Mouse (Mus musculus) midbrain, embryonic 10.5 days (tissue): ENCODE data around the gene Csmd2. TPM values are rescaled to one million over a fixed set of nuclear protein-coding genes. Genes with fewer than 3 reads are reported as not detected.

Experiments
- DNase-seq: peaks from one replicate; pipeline ENCODE4 v3.0.0-alpha.2; 2017; ENCODE audit warnings: low spot score
- H3K27ac ChIP-seq: fragments of 300-500 bp; sonication (generic); replicated peaks from 2 replicates; pipeline ENCODE4 v1.5.1; 2016; ENCODE audit warnings: mild to moderate bottlenecking
- H3K27me3 ChIP-seq: fragments of 300-500 bp; sonication (generic); 2 replicates; pipeline ENCODE4 v1.6.1; 2016; ENCODE audit warnings: low read depth, mild to moderate bottlenecking; ENCODE audit not compliant: poor library complexity, severe bottlenecking
- H3K36me3 ChIP-seq: fragments of 300-500 bp; sonication (generic); 2 replicates; pipeline ENCODE4 v1.6.1; 2016; ENCODE audit warnings: mild to moderate bottlenecking, moderate library complexity
- H3K4me1 ChIP-seq: fragments of 300-500 bp; sonication (generic); 2 replicates; pipeline ENCODE4 v1.6.1; 2016
- H3K4me3 ChIP-seq: fragments of 300-500 bp; sonication (generic); 2 replicates; pipeline ENCODE4 v1.5.1; 2016; ENCODE audit warnings: mild to moderate bottlenecking, moderate library complexity
- H3K9me3 ChIP-seq: fragments of 300-500 bp; sonication (generic); replicated peaks from 2 replicates; pipeline ENCODE4 v1.6.1; 2016; ENCODE audit warnings: mild to moderate bottlenecking
- WGBS: fragments of 180-500 bp; shearing (Covaris S2); methylation state at CpG from one replicate; pipeline ENCODE4 v1.1.7; 2016; 5-methylcytosine and 5-hydroxymethylcytosine counted together
- polyA plus RNA-seq: library from polyadenylated mRNA; unstranded; fragments of >200 nt; fragmentation: Nextera tagmentation; extraction: Ambion mirVana; gene quantifications from 2 replicates; pipeline ENCODE4 v1.2.1, GENCODE M21; 2016

Gene Csmd2
- polyA plus RNA-seq, 1 experiment from 2014 or later: 1.00 TPM

GRCm38 (mm10) chr4:128396616-128397015 is 409.0 kb downstream of the Csmd2 start:
- no peak for DNase-seq
- H3K36me3 ChIP-seq: no peaks in the 10 kb centered on the region
- H3K27ac ChIP-seq: no peak overlapping the region
- WGBS: 97% methylated on average over 5 of the region's 5 CpGs
- no peaks in the 10 kb centered on the region for H3K9me3 ChIP-seq
- peaks cover 41% of the 10 kb centered on the region for H3K4me1 ChIP-seq
- no peak overlapping the region for H3K4me3 ChIP-seq
- H3K27me3 ChIP-seq: 0 out of 2 replicates have a peak, but pooled peaks cover 13% of the 10 kb centered on the region

DNA sequence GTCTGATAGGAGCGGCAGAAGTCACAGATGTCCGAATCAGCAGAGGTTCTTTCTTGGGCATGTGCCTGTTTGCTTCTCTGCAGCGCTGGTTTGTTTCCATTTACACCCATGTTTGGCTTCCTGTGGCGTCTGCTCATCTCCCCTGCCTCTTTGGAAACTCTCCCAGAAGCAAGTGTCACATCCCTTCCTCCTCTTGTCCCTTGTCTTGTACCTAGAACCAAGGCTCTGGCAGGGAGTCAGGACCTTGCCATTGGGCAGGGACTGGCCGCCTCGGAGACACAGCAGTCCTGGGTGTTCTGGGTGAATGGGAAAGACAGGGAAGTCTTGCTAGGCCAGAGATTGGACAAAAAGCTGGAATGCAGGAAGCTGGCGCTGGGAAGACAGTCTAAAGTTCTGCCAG is 410.1 kb downstream of the Csmd2 start:
- Histone ChIP-seq H3K4me1 (peaks cover 29% of the 10 kb centered on the region), H3K4me3 (no peak overlapping the region), H3K27me3 (0 out of 2 replicates have a peak, but pooled peaks cover 13% of the 10 kb centered on the region), H3K36me3 (no peaks in the 10 kb centered on the region), H3K9me3 (no peaks in the 10 kb centered on the region), H3K27ac (peak overlapping the region; percentile 46; the same call in 1 of the 2 replicates)
- no peak for DNase-seq
- 84% methylated on average over 7 of the region's 7 CpGs for WGBS

DNA sequence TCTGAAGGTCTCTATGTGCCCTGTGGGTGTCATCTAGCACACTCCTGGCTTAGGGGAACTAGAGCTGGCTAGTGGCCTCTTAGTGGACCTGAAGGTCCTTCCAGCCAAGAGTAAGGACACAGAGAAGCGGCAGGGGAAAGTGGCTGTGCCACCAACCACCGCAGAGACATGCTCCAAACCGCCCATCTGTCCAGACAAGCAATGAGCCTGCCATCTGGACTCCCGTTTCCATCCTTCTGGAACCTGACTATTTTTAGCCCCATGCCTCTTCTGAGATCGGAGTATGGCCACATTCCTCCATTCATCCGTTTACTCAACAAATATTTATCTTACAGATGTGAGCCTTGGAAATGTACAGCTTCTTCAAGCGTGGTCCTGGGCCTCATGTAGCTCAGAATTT is 411.3 kb downstream of the Csmd2 start:
- Histone ChIP-seq H3K9me3 (no peaks in the 10 kb centered on the region), H3K36me3 (no peaks in the 10 kb centered on the region), H3K4me3 (no peak overlapping the region), H3K27me3 (0 out of 2 replicates have a peak, but pooled peaks cover 6% of the 10 kb centered on the region), H3K27ac (no peak overlapping the region), H3K4me1 (peaks cover 22% of the 10 kb centered on the region)
- 80% methylated on average over 7 of the region's 7 CpGs for WGBS
- DNase-seq: no peak

GRCm38 (mm10) chr4:128400016-128400415 is 412.4 kb downstream of the Csmd2 start:
- H3K36me3 ChIP-seq: no peaks in the 10 kb centered on the region
- 84% methylated on average over 6 of the region's 6 CpGs for WGBS

DNA sequence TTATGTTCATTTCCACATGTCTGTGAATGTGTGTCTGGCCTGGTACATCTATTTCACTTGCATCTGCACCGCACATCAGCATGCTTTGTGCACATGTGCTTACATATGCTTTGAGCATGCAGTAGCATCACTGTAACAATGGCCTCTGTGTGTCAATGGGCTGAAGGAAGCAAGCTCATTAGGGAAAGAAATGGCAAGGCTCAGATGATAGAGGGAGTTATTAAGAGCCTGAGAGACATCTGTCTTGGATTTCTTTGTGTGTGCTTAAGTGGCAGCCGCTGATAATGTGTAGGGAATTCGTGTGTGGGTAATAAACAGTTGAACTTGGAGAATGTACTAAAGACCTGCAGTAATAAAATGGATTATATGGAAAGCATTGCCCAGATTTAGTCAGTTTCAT is 413.9 kb downstream of the Csmd2 start:
- H3K9me3 ChIP-seq: no peaks in the 10 kb centered on the region; the same call in 1 of the 2 replicates
- WGBS: 89% methylated on average over 3 of the region's 3 CpGs
- DNase-seq: no peak
- no peaks in the 10 kb centered on the region for H3K36me3 ChIP-seq
- peaks cover 22% of the 10 kb centered on the region for H3K4me1 ChIP-seq
- H3K4me3 ChIP-seq: no peak overlapping the region
- no peaks in the 10 kb centered on the region for H3K27me3 ChIP-seq
- H3K27ac ChIP-seq: no peak overlapping the region

More at GRCm38 (mm10) chr4:128400016-128400415, 412.4 kb downstream of the Csmd2 start:
- H3K4me3 ChIP-seq: no peak overlapping the region
- H3K27ac ChIP-seq: no peak overlapping the region
- no peaks in the 10 kb centered on the region for H3K9me3 ChIP-seq
- H3K4me1 ChIP-seq: peaks cover 22% of the 10 kb centered on the region
- no peaks in the 10 kb centered on the region for H3K27me3 ChIP-seq
- no peak for DNase-seq

DNA sequence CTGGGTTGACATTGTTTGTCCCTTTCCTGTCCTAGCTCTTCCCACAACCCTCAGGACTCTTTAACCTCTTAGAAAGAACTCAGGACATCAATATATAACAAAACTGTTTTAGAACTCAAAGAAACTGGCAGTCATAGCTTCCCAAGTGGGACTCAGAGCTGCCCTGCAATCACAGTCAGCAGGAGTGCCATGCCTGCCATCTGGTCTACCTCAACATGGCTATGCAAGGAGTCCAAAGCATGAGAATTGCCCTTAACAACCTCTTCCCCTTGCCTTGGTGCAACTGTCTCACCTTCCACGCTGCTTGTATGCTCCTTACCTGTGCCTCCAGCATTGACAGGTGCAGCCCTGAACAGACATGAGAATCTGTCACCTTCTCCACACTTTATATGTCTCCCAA is 415.0 kb downstream of the Csmd2 start:
- Histone ChIP-seq H3K4me1 (peaks cover 12% of the 10 kb centered on the region), H3K36me3 (no peaks in the 10 kb centered on the region), H3K27me3 (no peaks in the 10 kb centered on the region), H3K9me3 (no peaks in the 10 kb centered on the region; the same call in 1 of the 2 replicates), H3K4me3 (no peak overlapping the region), H3K27ac (no peak overlapping the region)
- 86% methylated on average over 1 of the region's 1 CpGs for WGBS
- DNase-seq: no peak

GRCm38 (mm10) chr4:128405576-128405975 is 417.9 kb downstream of the Csmd2 start:
- H3K4me3 ChIP-seq: no peak overlapping the region
- no peak for DNase-seq
- H3K36me3 ChIP-seq: no peaks in the 10 kb centered on the region
- WGBS: 90% methylated on average over 3 of the region's 3 CpGs
- no peaks in the 10 kb centered on the region for H3K4me1 ChIP-seq
- H3K9me3 ChIP-seq: no peaks in the 10 kb centered on the region; the same call in 1 of the 2 replicates
- H3K27ac ChIP-seq: no peak overlapping the region
- H3K27me3 ChIP-seq: no peaks in the 10 kb centered on the region

DNA sequence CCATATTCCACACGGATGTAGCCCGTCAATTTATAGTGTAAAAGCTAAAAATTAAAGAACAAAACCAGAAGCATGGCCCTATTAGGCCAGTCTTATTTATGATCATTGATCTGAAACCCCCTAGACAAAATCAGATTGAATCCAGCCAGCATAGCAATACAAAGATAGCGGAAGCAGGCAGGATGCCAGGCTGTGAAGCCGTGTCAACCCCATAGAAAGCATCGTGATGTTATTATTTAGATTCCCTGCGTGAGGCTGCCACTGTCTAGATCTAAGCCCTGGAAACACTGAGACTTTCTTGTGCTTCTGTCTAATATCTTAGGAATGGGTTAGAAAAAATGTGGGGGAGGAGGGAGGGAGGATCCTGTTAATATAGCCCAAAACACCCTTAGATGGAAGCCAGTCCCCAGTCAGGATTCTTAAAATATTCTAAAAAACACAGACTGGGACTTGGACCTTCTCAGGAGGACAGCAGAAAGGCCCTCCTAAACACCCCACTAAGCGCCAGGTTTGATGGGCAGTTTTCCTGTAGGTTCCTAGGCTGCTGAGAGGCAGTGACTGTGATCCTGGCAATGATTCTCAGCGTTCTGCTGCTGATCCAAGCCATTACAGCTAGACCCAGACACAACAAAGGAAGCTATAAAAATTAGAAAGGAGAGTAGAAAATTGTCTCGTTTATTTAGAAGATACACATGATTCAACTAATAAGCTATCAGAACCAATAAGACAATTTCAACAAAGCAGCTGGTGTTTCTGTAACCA is 419.6 kb downstream of the Csmd2 start:
- H3K9me3 ChIP-seq: no peaks in the 10 kb centered on the region; the same call in 1 of the 2 replicates
- H3K36me3 ChIP-seq: no peaks in the 10 kb centered on the region
- WGBS: 89% methylated on average over 9 of the region's 9 CpGs
- H3K4me3 ChIP-seq: no peak overlapping the region
- H3K27ac ChIP-seq: no peak overlapping the region
- no peaks in the 10 kb centered on the region for H3K27me3 ChIP-seq
- DNase-seq: no peak
- H3K4me1 ChIP-seq: no peaks in the 10 kb centered on the region

- no peak overlapping the region for H3K27ac ChIP-seq
- 86% methylated on average over 7 of the region's 7 CpGs for WGBS
These were observed 424.4 kb downstream of the Csmd2 start for GRCm38 (mm10) chr4:128411941-128412630.

GRCm38 (mm10) chr4:128414741-128415140 is 427.1 kb downstream of the Csmd2 start:
- DNase-seq: no peak
- H3K9me3 ChIP-seq: no peaks in the 10 kb centered on the region
- no peaks in the 10 kb centered on the region for H3K36me3 ChIP-seq
- H3K4me3 ChIP-seq: no peak overlapping the region
- 88% methylated on average over 2 of the region's 2 CpGs for WGBS
- H3K4me1 ChIP-seq: peaks cover 11% of the 10 kb centered on the region
- no peak overlapping the region for H3K27ac ChIP-seq
- H3K27me3 ChIP-seq: no peaks in the 10 kb centered on the region

More at GRCm38 (mm10) chr4:128411941-128412630, 424.4 kb downstream of the Csmd2 start:
- H3K4me3 ChIP-seq: no peak overlapping the region
- no peaks in the 10 kb centered on the region for H3K27me3 ChIP-seq
- no peaks in the 10 kb centered on the region for H3K9me3 ChIP-seq
- H3K36me3 ChIP-seq: no peaks in the 10 kb centered on the region
- no peak for DNase-seq
- peaks cover 11% of the 10 kb centered on the region for H3K4me1 ChIP-seq

- 84% methylated on average over 7 of the region's 7 CpGs for WGBS
- no peak for DNase-seq
- H3K27me3 ChIP-seq: peaks cover 5% of the 10 kb centered on the region; the same call in 1 of the 2 replicates
- H3K4me1 ChIP-seq: peaks cover 22% of the 10 kb centered on the region
- no peaks in the 10 kb centered on the region for H3K9me3 ChIP-seq
- H3K4me3 ChIP-seq: no peak overlapping the region
- H3K27ac ChIP-seq: no peak overlapping the region
- H3K36me3 ChIP-seq: no peaks in the 10 kb centered on the region
These were observed 432.4 kb downstream of the Csmd2 start for GRCm38 (mm10) chr4:128419988-128420617.

GRCm38 (mm10) chr4:128422486-128422885 is 434.8 kb downstream of the Csmd2 start:
- H3K4me1 ChIP-seq: peaks cover 22% of the 10 kb centered on the region
- no peak overlapping the region for H3K4me3 ChIP-seq
- no peak overlapping the region for H3K27ac ChIP-seq
- 56% methylated on average over 4 of the region's 4 CpGs for WGBS
- DNase-seq: no peak
- no peaks in the 10 kb centered on the region for H3K36me3 ChIP-seq
- H3K27me3 ChIP-seq: peaks cover 5% of the 10 kb centered on the region; the same call in 1 of the 2 replicates
- H3K9me3 ChIP-seq: no peaks in the 10 kb centered on the region
